Mouse (Mus musculus) lung, postnatal 25 days (tissue): Measurements from ENCODE around the gene Tcap.
A peak's percentile ranks its signal among the peaks of the same experiment; 100 is the strongest.

Source experiments
- DNase-seq: peaks from one replicate; pipeline ENCODE4 v3.0.0; 2022; ENCODE audit warnings: low spot score

Tcap gene

DNA sequence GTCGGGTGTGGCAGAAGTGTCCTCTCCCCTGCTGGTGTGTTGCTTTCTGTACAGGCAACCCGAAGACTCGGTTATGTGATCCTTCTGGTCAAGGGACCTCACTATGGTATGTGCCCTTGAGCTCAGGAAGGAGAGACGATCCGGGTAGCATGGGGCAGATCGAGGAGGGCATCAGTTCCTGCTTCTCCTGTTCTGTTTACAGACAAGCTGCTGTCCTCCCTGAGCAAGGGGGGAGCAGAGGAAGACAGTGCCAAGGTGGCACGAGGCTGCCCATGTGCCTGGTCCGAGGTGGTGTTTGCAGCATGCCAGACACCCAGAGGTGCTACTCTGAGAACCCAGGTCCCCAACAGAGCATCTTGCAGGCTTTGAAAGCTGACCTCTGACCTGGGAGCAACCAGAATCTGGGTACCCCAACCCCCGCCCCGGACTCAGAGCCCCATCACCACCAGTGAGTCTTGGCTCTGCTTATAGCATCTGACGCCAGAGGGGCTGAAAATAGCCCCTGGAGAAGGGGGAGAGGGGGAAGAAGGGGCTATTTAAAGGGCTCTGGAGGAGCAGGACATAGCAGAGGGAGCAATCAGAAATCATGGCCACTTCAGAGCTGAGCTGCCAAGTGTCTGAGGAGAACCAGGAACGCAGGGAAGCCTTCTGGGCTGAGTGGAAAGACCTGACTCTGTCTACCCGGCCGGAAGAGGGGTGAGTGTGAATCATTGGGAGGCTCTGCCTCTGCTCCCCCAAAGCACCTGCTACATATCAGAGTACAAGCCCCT is at the start of gene Tcap:
Gene Tcap (plus strand): TSS at position 551 of the 770 bp plus-strand sequence.
- DNase-seq = no peak

DNA sequence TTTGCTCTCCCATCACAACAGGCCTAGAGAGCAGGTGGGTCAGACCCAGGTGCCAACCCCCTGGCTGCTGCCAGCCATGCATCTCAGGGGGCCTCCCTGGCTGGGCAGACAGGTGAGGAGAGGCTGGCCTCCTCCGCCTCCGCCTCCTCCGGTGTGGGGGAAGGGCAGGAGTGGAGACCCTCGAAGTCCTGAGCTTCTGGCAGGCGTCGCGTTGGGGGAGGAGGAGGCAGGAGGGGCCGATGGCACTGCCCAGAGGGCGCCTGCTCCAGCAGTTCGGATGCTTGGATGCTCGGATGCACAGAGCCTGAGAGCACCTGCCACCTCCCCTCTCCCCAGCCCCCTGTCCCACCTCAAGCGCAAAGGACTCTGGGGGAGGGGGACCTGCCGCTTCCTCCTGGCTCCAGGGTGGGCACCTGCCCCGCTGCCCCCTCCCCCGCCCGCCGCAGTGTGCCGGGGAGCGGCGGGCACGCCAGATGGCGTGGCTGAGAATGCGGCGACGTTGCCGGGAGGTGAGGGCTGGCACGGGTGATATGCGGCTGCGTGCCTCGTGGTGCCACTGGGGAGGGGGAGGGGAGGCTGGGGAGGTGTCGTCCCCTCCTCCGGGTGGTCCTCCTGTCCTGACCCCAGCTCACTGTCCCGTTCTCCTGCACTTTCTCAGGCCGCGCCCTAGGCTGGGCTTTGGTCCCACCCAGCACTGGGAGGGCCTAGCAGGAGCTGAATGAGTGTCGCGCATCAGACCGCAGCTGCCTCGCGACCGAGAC is 49.5 kb upstream of the Tcap start:
- DNase-seq = no peak

DNA sequence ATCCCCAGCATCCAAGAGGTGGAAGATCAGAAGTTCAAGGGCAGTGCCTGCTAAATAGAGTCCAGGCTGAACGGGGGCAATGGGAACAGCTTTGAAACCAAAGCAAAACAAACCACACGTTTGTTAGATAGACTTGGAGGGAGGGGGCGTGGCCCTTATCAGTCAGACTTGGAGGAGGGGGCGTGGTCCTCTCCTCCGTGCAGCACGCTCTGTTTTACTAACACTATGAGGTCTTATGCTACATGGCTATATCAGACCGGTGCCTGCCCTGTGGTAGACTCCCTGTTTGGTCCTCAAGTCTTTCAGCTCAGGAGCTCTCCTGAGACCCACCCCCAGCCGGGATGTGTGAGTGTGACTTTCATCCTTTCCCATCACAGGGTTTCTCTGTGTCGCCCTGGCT is 48.4 kb upstream of the Tcap start:
- no peak for DNase-seq

DNA sequence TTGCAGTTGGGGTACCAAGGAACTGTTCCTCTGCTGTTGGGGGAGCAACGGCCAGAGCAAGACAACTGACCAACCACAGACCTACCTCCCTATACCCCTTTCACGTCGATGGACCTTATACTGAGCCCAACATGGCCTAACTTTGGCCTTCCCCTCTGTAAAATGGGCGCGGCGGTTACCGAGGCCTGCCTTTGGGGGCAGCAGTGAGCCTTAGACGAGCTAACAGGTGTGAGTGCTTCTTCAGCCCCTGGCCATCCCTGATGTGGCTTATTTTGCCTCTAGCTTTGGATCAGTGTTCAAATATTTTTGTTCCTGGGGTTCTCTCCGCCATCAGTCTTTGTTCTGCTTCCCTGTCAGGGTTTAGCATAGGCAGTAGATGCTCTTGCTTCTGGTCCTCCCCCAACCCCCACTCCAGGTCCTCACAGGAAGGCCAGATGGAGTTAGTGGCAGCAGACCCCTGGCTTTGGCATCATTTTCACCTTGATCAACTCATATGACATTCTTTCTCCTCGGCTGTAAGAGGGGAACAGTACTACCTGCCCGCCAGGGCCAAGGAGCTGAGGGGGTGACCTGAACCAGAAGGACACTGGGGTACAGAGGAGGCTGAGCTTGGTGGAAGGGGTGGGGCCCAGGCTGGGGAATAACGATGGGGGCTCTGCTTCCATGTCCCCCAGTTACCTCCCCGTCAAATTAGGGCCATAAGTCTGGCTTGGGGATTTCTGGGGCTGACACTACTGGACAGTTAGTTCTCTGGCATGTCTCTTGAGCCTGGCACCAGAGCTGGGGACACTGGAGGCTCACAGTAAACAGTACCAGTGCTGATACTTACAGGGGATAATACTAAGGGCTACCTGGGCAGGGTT is 47.1 kb upstream of the Tcap start:
- no peak for DNase-seq

DNA sequence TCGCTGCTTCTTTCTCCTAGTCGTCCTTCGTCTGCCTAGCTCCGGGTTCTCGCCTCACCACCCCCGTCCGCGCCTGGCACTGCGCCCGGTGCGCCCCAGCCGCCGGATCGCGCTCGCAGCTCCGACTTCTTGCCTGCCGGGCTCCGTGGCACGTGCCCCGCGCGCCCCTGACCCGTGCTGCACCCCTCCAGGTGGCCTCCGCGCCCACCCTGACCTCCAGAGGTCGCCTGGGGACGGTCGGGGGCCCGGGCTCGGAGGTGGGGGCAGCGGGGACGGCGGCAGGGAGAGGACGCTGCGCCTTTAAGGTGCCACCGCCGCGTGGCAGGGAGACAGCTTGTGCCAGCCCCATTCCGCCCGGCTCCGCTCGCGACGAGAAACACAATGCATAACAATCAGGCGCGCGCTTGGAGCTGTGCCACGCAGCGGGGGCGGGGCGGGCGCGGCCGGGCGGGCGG is 45.1 kb upstream of the Tcap start:
- no peak for DNase-seq

DNA sequence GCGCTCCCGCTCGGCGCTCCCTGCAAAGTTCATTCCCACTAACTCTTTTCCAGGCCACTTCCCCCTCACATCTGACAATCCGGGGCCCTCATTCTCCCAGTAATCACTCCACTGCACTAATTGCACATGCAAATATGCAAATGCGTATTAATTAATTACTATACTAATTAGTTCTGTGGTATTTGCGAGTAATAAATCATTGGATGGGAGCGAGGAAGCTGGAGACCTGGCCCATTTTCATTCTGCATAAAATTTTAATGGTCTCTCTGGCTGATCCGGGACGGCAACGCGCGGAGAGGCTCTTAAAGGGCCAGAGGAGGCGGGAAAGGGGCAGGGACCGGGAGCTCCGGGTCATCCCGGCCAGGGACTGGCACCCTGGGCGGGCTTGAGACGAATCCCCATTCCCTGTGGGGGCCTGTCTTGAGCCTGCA is 44.5 kb upstream of the Tcap start:
- no peak for DNase-seq

DNA sequence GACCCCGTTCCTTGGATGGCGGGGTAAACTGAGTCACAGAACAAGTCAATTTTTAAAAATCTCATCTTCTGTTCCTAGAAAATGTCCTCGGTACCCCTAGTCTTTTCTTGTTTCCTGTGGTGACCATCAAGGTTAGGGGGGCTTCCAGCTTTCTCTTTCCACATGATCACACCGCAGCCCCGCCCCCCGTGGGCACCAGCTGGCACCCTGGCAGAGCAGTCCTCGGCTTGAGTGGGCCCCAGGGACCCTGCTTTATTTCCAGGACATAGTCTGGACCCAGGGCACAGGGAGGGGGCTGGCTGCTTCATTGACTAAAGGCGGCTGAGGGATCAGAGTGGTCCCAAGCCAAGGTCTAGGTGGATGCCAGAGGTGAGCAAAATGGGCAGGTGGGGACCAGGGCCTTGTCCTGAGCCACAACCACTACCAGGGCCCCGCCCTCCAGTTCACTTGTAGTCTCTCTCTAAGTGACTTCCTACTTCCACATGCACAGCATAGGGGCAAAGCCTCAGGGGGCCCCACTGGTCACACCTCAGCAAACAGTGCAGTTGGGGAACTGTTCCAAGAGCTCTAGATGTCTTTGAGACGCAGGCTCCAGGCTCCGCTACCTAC is 43.8 kb upstream of the Tcap start:
- DNase-seq = no peak

DNA sequence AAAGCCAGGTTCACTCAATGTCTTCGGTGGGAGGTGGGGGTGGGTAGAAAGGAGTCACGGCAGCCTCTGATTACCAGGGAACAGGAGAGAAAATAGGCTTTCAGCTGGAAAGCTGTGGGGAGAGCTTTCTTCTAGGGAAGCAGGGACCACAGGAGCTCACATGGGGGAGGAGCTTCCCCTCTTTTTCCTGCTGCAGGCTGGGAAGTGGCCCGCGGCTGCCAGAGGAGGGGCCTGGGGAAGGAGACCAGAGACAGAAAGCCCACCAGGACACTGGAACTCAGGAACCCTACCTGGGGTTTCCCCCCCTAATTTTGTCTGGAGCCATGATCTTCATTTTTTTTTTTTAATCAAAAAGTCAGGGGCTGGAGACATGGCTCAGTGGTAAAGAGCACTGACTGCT is 43.0 kb upstream of the Tcap start:
- DNase-seq = no peak

DNA sequence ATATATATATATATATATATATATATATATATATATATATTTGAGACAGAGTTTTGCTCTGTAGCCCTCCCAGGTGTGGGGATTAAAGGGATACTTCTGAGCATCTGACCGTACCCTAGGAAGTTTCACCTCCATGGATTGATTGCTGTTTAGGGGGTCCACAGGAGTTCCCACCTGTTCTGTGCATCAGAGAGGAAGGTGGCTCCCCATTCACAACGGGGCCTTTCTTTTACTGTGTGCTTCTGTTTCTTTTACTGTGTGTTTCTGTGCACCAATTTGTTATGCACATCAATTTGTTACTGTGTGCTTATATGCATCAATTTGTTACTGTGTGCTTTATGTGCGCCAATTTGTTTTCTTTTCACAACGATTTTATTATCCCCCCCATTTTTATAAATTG is 42.4 kb upstream of the Tcap start:
- DNase-seq = no peak

DNA sequence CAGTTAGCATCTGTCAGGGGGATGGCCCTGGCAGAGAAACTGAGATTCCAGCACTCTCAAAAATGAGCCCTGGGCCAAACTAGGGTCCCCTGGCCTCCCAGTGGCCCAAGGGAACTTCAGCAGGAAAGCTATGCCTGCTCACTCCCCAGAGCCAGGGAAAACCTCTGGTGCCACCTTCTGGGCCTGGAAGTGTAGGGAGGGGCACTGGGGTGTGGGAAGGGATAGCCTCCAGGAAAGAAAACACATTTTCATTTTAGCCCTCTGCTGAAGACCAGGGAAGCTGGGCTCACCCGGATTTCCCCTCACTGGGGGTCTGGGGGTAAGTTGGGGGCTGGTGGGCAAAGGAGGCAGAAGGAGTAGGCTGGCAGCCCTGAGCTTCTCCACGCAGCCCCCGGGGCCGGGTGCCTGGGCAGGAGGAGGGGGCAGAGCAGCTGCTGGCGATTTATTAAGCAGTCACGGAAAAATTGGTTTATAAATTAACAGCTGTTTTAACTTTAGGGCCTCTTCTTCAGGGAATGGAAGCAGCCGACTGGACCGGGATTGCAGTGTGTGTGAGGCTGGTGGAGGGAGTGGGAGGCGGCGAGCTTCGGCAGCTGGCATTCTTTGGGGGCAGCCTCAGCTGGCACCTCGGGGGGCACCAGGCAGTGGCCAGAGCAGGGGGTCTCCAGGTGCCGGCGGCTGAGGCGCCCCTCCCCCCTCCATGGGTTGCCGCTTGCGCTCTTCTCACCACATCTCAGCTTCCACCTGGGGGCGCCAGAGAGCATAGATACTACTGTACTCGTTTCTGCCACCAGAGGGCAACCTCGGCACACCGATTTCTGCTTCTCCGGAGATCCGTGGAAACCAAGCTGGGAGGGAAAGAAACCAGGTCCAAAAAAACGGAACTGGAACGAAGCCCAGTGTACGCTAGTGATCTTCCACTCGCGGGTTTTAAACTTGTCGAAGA is 41.3 kb upstream of the Tcap start:
- peak; percentile 91 for DNase-seq

DNA sequence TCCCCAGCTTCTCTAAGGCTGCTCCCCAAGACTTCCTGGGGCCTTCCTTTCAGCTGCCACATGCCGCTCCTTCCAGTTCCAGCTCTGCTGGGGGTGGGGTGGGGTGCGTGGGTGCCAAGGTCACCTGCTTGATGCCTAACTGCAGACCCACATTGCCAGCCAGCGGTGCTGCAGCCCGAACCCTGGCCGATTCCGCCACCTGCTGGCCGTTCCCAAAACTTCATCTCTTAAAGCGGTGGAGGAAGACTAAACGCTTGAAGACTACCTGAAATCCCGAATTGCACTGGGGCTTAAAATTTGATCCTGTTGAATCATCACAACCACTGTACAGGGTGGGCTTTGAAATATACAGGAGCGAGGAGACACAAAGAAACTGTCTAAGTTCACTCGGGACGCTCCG is 38.4 kb upstream of the Tcap start:
- DNase-seq = peak; percentile 76

DNA sequence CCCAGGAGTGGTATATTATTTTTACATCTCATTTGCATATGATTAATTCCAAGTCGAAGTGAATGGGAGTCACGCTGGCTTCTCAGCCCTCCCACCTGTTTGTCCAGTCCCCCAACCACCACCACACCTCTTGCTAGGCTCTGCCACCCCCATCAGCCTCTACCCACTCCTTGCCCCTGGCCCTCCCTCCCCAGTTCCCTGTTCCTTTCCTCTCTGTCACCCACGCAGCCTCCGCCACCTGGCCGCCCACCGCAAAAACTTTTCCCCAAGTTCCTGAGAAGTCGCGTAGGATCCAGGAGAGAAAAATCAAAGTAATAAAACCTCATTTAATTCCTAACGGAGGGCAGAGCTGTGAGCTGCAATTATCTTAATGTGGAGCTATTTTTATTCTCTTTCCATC is 37.4 kb upstream of the Tcap start:
- no peak for DNase-seq

DNA sequence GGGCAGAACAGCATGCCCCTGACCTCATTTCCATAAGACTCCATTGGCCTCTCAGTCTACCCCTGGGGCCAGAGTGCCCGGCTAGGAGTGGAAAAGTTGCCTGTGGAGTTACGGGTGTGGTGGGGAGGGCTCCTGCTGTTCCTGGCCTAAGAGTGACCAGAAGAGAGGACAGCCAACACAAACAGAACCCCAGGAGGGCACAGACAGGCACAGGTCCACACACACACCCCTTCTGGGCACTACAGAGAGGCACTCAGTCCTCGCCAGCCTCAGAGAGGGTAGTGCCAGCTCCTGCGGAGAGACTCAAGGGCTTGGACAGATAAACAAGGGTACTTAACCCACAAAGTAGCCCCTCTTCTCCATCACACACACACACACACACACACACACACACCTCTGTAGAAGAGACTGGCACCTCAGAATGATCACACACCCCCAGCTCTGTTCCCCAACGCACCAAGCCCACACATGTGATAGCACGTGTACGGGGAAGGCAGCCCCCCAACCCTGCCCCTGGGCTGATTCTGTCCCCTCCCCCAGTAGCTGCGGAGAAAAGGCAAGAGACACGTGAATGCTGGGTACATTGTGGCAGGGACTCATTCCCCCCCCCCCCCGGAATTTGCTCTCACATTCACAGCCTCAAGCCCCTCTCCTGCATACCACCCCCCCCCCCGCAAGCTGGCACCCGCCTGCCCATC is 36.1 kb upstream of the Tcap start:
- DNase-seq = peak; percentile 63

DNA sequence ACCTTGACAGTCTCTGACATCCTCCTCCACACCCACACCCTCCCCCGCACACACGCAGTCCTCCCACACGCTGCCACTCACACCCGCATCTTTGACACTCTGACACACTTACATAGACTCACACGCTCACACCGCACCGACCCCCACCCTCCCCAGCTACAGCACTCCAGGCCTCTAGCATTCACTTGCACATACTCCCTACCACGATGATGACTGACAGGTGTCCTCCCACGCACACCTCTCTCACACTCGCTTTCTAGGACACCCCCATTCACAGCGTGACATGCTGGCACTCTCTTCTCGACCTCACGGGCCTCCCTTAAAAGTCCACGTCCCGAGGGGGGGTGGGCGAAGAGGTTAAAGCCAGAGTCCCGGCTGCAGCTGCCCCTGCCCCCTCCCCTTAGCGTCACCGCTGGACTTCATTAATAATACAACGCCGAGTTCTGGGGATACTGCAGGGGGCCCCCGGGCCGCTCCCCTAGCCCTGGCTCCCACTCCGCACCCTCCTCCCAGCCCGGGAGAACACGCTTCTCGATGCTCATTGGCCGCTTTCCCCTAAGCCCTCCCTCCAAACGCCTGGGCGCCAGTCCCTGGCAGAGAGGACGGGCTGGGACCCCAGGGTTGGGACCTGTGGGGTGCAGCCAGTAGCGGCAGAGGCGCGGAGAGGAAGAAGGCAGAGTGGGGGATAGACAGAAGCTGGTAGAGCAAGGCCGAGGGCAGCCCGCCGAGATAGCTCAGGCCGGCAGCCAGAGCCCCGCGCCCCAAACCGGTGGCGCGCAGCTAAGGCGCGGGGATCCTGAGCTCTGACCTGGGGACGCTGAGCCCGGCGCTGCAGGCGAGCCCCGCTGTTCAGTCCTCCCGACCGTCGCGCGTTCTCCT is 35.3 kb upstream of the Tcap start, which contains the start of gene Ppp1r1b:
Gene Ppp1r1b (plus strand): TSS at position 322 of the 879 bp plus-strand sequence.
- peak; percentile 63 for DNase-seq

DNA sequence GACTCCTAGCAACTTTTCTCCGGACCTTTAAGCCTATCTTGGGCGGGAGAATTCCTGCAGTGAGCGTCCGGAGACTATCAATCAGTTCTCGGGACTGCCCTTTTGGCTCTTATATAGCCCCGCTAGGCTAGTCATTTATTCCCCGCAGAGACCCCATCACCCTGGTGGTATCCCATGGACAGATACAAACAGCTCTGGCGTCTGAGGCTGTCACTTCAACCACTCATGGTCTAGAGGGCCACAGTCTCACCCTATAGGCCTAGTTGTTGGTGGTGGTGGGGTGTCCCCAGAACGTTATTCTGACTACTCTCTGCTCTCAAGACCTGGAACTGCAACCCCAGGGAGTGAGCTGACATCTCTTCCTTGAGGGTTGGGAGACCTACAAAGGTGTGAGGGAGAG is 34.3 kb upstream of the Tcap start:
- no peak for DNase-seq

DNA sequence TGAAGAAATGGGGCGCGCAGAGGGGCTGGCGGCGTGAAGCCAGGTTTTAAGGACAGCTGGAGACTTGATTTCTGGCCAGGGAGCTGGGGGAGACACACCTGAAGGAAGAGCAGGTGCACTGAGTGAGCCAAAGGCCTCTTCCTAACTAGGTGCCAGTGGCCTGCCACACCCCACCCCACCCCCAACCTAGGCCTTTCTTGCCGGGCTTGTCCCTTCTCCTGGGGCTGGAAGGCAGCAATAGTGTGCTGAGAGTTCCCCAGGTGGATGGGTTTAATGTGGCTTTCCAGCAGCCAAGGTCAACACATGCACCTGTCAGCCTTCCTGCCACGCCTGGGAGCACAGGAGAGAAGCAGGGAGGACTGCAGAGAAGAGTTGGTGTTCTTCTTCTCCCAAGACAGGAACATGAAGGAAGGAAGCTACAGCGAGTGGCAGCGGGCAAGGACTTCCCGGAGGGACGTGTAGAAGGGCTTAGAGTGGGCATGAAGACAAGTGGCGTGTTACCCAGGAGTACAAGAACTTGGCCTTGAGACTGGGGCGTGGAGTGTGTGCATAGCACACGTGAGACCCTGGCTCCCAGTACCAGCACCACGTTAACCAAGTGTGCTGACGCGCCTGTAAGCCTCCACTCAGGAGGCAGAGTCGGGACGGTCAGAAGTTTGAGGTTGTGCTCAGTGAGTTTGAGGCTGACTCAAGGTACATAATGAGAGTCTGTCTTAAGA is 31.2 kb upstream of the Tcap start:
- DNase-seq = peak; percentile 55

DNA sequence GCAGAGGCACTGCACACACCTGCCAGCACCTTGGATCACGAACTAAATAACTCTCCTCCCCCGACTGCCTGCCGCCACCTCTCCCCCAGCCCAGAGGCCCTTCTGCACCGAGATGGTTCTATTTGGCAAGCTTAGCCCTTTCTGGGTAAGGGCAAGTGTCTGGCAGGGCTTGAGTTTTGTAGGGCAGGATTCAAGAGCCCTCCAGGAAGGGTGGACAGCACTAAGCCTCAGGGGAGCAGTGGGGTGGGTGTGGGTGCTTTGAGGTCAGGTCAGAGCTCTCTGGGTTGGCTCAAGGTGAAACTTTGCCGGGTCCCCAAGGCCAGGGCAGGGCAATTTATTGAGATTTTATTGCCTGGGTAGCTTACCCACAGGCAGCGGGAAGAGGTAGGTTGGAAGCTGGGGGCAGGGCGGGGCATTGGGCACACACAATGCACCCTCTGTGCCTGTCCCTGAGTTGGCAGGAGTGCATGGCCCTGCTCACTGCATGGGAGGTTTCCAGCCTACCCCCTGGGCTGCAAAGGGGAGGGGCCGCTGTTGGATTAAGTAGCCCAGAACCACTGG is 29.9 kb upstream of the Tcap start:
- DNase-seq = peak; percentile 78

DNA sequence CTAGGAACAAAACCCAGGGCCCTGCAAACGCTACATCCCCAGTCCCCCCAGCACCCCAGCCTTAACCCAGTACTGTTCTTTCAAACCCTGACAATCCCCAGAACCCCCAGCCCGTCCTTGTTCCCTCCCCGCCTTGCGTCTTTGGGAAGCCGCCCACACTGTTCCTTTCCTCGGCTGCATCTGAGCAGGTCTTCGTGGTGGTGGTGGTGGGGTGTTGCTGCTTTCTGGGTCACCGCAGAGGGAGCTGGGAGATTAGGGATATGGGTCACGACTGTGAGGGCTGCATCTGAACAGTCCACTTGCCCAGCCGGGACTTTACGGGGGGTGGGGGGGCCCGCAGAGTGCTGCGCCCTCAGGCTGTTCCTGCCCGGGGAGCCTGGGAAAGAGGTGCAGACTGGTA is 29.2 kb upstream of the Tcap start:
- no peak for DNase-seq
